Mouse (Mus musculus): ENCODE measurements at regions not wholly inside any gene's neighbourhood (a gene's known extent, or its start where the extent isn't known, plus 50 kb on each side); places are given as distances from the start of the nearest gene placed in this dataset.

- Histone ChIP-seq H3K4me3 (ENCODE audit: low read depth, low read length) (no peak overlapping the region), H3K36me3 (ENCODE audit: control insufficient read depth, insufficient read depth) (no peaks in the 10 kb centered on the region), H3K4me2 (replicated peaks; ENCODE audit: low read depth) (no peak overlapping the region), H3K27ac (ENCODE audit: low read depth, low read length) (no peak overlapping the region), H3K4me1 (replicated peaks; ENCODE audit: control insufficient read depth, insufficient read depth, low read length) (no peaks in the 10 kb centered on the region), H3K9ac (ENCODE audit: low read depth, low read length) (no peak overlapping the region), H3K27me3 (replicated peaks; ENCODE audit: control insufficient read depth, insufficient read depth, low read length) (no peaks in the 10 kb centered on the region), H3K9me3 (ENCODE audit: control insufficient read depth) (no peaks in the 10 kb centered on the region)
- ATAC-seq = no peak
- TF ChIP-seq CTCF (IDR thresholded peaks at IDR 0.05; ENCODE audit: low read depth) = peak; percentile 41; the same call in 1 of the 2 replicates
- 19% methylated on average over 1 of the region's 1 CpGs for WGBS
These were observed 61.8 kb upstream of the Gm6812 start for GRCm38 (mm10) chrX:68954687-68955086.

GRCm38 (mm10) chrX:68953298-68953697 lies 60.4 kb upstream of the Gm6812 start:
- Histone ChIP-seq H3K27ac (ENCODE audit: low read depth, low read length) (no peak overlapping the region), H3K9ac (ENCODE audit: low read depth, low read length) (no peak overlapping the region), H3K4me3 (ENCODE audit: low read depth, low read length) (no peak overlapping the region), H3K4me1 (replicated peaks; ENCODE audit: control insufficient read depth, insufficient read depth, low read length) (no peaks in the 10 kb centered on the region), H3K4me2 (replicated peaks; ENCODE audit: low read depth) (no peak overlapping the region), H3K27me3 (replicated peaks; ENCODE audit: control insufficient read depth, insufficient read depth, low read length) (no peaks in the 10 kb centered on the region), H3K36me3 (ENCODE audit: control insufficient read depth, insufficient read depth) (no peaks in the 10 kb centered on the region), H3K9me3 (ENCODE audit: control insufficient read depth) (no peaks in the 10 kb centered on the region)
- no peak for ATAC-seq
- 53% methylated on average over 2 of the region's 2 CpGs for WGBS
- no peak for TF ChIP-seq CTCF (IDR thresholded peaks at IDR 0.05; ENCODE audit: low read depth)

DNA sequence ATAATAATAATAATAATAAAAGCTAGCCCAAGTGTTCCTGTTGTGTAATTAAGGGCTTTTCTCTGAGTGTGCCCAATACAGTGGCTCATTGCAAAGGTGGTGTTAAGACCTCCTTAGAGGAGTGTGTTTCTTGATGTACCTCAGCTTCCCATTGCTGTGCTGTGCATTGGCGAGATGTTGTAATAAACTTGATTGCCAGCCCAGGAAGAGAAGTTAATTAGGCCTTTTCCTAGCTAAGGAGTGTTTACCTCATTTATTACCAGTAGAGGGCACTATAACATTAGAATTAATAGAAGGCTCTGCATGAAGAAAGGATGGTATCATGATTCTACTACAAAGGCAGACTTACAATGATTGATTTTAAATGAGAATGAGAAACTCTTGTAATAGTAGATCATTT lies 57.9 kb upstream of the Gm6812 start:
- Histone ChIP-seq H3K4me3 (ENCODE audit: low read depth, low read length) (no peak overlapping the region), H3K27me3 (replicated peaks; ENCODE audit: control insufficient read depth, insufficient read depth, low read length) (no peaks in the 10 kb centered on the region), H3K9me3 (ENCODE audit: control insufficient read depth) (no peaks in the 10 kb centered on the region), H3K4me1 (replicated peaks; ENCODE audit: control insufficient read depth, insufficient read depth, low read length) (no peaks in the 10 kb centered on the region), H3K4me2 (replicated peaks; ENCODE audit: low read depth) (no peak overlapping the region), H3K9ac (ENCODE audit: low read depth, low read length) (no peak overlapping the region), H3K36me3 (ENCODE audit: control insufficient read depth, insufficient read depth) (no peaks in the 10 kb centered on the region), H3K27ac (ENCODE audit: low read depth, low read length) (no peak overlapping the region)
- WGBS = 24% methylated on average over 1 of the region's 1 CpGs
- TF ChIP-seq CTCF (IDR thresholded peaks at IDR 0.05; ENCODE audit: low read depth) = peak; percentile 51
- ATAC-seq = no peak

DNA sequence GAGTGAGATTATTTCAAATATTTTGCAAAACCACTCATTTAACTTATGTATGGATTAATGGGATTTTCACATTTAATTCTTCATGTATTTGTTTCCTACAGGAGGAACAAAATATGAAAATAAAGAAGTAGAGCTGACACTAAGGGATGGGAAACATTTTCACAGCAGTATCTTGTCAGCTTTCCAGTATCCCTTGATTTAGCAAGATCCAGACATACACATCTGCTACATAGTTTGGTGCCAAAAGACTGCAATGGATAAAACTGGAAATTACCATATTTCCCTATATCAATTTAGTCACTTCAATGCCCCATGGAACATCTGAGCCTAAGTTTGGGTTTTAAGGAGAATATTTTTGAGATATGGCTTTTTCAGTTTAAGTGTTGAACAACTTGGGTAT lies 52.9 kb upstream of the Gm6812 start:
- Histone ChIP-seq H3K9ac (ENCODE audit: low read depth, low read length) (no peak overlapping the region), H3K27me3 (replicated peaks; ENCODE audit: control insufficient read depth, insufficient read depth, low read length) (no peaks in the 10 kb centered on the region), H3K4me2 (replicated peaks; ENCODE audit: low read depth) (no peak overlapping the region), H3K4me1 (replicated peaks; ENCODE audit: control insufficient read depth, insufficient read depth, low read length) (no peaks in the 10 kb centered on the region), H3K4me3 (ENCODE audit: low read depth, low read length) (no peak overlapping the region), H3K36me3 (ENCODE audit: control insufficient read depth, insufficient read depth) (no peaks in the 10 kb centered on the region), H3K9me3 (ENCODE audit: control insufficient read depth) (no peaks in the 10 kb centered on the region), H3K27ac (ENCODE audit: low read depth, low read length) (no peak overlapping the region)
- no peak for TF ChIP-seq CTCF (IDR thresholded peaks at IDR 0.05; ENCODE audit: low read depth)
- ATAC-seq = no peak
